Mouse (Mus musculus): ENCODE measurements at regions not wholly inside any gene's neighbourhood (a gene's known extent, or its start where the extent isn't known, plus 50 kb on each side); places are given as distances from the start of the nearest gene placed in this dataset.
"Not testable (repeated sequence)": the region's sequence is repeated elsewhere in the genome, so short reads cannot be mapped to it uniquely, and the experiment has no call there.

DNA sequence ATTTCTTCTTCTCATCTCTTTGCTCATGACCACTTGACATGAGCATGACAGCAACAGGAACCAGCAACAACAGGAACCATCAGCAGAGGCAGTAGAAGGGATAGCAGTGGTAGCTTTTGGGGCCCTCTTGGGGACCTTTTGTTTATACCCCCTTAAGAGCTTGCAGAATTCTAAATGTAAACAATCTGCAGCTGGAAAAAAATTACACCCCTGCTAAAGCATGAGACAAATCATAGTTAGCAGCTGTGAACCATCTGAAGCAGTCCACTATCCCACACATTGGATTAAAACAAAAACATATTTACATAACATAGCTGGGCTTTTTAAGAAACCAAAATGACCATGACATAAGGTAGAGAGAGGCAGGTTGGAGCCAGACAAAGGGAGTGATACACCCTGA, 126.9 kb upstream of the Plxna2 start:
- Histone ChIP-seq H3K9me3 (replicated peaks; ENCODE audit: control insufficient read depth, low read length) (no peaks in the 10 kb centered on the region), H3K36me3 (replicated peaks; ENCODE audit: control insufficient read depth, insufficient read depth, low read depth, low read length) (no peaks in the 10 kb centered on the region), H3K4me2 (ENCODE audit: low read depth, low read length) (no peak overlapping the region), H3K27me3 (ENCODE audit: control insufficient read depth, insufficient read depth, low read length) (no peaks in the 10 kb centered on the region), H3K4me3 (ENCODE audit: low read depth, low read length) (no peak overlapping the region), H3K9ac (replicated peaks; ENCODE audit: low read length) (no peak overlapping the region), H3K4me1 (ENCODE audit: control insufficient read depth, insufficient read depth, low read length) (no peaks in the 10 kb centered on the region), H3K27ac (replicated peaks; ENCODE audit: low read depth, low read length) (no peak overlapping the region)
- no peak for ATAC-seq (replicated peaks; ENCODE audit: insufficient number of reproducible peaks, low FRiP score, low TSS enrichment, low read depth)
- DNase-seq (ENCODE audit: low spot score), result no peak

- ATAC-seq (replicated peaks; ENCODE audit: insufficient number of reproducible peaks, low FRiP score, low TSS enrichment, low read depth), result no peak
- DNase-seq (ENCODE audit: low spot score), result no peak
- H3K4me1 ChIP-seq (ENCODE audit: control insufficient read depth, insufficient read depth, low read length), result no peaks in the 10 kb centered on the region
- no peaks in the 10 kb centered on the region for H3K9me3 ChIP-seq (replicated peaks; ENCODE audit: control insufficient read depth, low read length)
- no peaks in the 10 kb centered on the region for H3K36me3 ChIP-seq (replicated peaks; ENCODE audit: control insufficient read depth, insufficient read depth, low read depth, low read length)
- H3K27ac ChIP-seq (replicated peaks; ENCODE audit: low read depth, low read length), result no peak overlapping the region
- H3K9ac ChIP-seq (replicated peaks; ENCODE audit: low read length), result no peak overlapping the region
- no peak overlapping the region for H3K4me3 ChIP-seq (ENCODE audit: low read depth, low read length)
- H3K27me3 ChIP-seq (ENCODE audit: control insufficient read depth, insufficient read depth, low read length), result no peaks in the 10 kb centered on the region
- H3K4me2 ChIP-seq (ENCODE audit: low read depth, low read length), result no peak overlapping the region
Observed at GRCm38 (mm10) chr1:194488126-194488525, 129.9 kb upstream of the Plxna2 start.

DNA sequence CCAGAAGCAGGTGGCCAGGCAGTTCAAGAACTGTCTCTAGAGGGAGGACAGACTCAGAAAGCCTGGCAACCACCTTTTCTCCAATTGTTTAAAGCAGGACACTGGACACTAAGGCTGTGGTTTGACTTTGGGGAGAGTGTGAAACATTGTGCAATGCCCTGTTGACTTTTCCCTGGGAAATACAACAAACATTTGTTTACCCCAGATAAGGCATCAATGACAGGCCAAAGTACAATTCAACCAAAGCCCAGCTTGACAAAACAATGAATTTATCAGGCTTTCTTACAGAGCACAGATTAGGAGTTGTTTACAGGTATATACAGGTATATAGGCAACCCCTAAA, 135.3 kb upstream of the Plxna2 start:
- no peaks in the 10 kb centered on the region for H3K27me3 ChIP-seq (ENCODE audit: control insufficient read depth, insufficient read depth, low read length)
- H3K9me3 ChIP-seq (replicated peaks; ENCODE audit: control insufficient read depth, low read length), result no peaks in the 10 kb centered on the region
- no peak overlapping the region for H3K9ac ChIP-seq (replicated peaks; ENCODE audit: low read length)
- H3K4me1 ChIP-seq (ENCODE audit: control insufficient read depth, insufficient read depth, low read length), result no peaks in the 10 kb centered on the region
- H3K4me2 ChIP-seq (ENCODE audit: low read depth, low read length), result no peak overlapping the region
- no peak overlapping the region for H3K4me3 ChIP-seq (ENCODE audit: low read depth, low read length)
- no peak overlapping the region for H3K27ac ChIP-seq (replicated peaks; ENCODE audit: low read depth, low read length)
- DNase-seq (ENCODE audit: low spot score) (no peak), ATAC-seq (replicated peaks; ENCODE audit: insufficient number of reproducible peaks, low FRiP score, low TSS enrichment, low read depth) (no peak)
- H3K36me3 ChIP-seq (replicated peaks; ENCODE audit: control insufficient read depth, insufficient read depth, low read depth, low read length), result no peaks in the 10 kb centered on the region

DNA sequence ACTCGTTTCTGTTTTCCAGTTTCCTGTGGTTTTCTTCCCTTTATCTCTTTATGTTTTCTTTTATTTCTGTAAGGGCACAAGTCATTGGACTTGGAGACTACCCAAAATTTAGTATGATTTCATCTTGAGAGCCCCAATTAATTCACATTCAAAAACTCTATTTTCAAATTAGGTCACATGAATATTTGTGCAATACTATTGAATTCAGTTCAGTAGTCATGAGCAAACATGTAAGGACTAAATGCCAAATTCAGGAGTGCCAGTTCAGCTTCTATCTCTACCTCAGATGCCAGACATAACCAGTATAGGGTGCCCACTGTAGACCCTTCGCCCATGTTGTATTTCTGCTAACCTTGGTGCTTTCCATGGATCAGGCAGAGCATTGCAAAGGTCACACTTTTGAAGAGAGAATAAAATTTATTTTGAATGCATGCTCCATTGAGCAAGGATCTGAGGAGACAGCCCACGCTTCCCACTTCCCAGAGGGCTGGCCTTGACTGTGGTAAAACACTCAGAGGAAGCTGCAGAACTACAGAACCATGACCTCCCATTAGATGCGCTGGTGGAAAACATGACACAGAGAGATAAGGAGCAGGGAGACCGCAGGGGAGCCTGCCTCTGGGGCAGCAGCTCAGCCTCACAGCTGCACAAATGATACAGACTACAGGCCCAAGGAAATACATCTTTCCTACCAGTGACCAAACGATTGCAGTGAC, 135.9 kb upstream of the Plxna2 start:
- no peak for DNase-seq (ENCODE audit: low spot score)
- no peaks in the 10 kb centered on the region for H3K4me1 ChIP-seq (ENCODE audit: control insufficient read depth, insufficient read depth, low read length)
- H3K9me3 ChIP-seq (replicated peaks; ENCODE audit: control insufficient read depth, low read length), result no peaks in the 10 kb centered on the region
- no peak overlapping the region for H3K27ac ChIP-seq (replicated peaks; ENCODE audit: low read depth, low read length)
- H3K36me3 ChIP-seq (replicated peaks; ENCODE audit: control insufficient read depth, insufficient read depth, low read depth, low read length), result no peaks in the 10 kb centered on the region
- H3K4me3 ChIP-seq (ENCODE audit: low read depth, low read length), result no peak overlapping the region
- no peak for ATAC-seq (replicated peaks; ENCODE audit: insufficient number of reproducible peaks, low FRiP score, low TSS enrichment, low read depth)
- no peaks in the 10 kb centered on the region for H3K27me3 ChIP-seq (ENCODE audit: control insufficient read depth, insufficient read depth, low read length)
- no peak overlapping the region for H3K4me2 ChIP-seq (ENCODE audit: low read depth, low read length)
- WGBS, result 77% methylated on average over 6 of the region's 6 CpGs
- H3K9ac ChIP-seq (replicated peaks; ENCODE audit: low read length), result no peak overlapping the region

DNA sequence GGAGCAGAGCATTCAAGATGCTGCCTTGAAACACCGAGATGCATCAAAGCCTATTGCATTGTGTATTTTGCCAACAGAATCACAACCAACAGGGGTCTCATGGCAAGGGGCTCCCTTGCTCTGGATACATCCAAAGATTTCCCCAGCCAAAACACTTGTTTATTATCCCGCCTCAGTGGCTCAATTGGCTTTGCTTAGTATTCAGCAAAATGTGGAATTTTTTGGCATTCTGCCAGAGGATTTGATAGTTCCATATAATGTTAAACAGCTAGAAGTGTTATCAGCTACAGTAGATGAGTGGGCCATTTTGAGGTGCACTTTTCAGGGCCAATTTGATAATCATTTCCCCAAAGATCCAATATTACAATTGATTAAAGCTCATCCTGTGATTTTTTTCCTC, 146.7 kb upstream of the Plxna2 start:
- not testable (repeated sequence) for H3K4me2 ChIP-seq (ENCODE audit: low read depth, low read length); H3K9ac ChIP-seq (replicated peaks; ENCODE audit: low read length); ATAC-seq (replicated peaks; ENCODE audit: insufficient number of reproducible peaks, low FRiP score, low TSS enrichment, low read depth); H3K27ac ChIP-seq (replicated peaks; ENCODE audit: low read depth, low read length); H3K36me3 ChIP-seq (replicated peaks; ENCODE audit: control insufficient read depth, insufficient read depth, low read depth, low read length); H3K4me1 ChIP-seq (ENCODE audit: control insufficient read depth, insufficient read depth, low read length); H3K4me3 ChIP-seq (ENCODE audit: low read depth, low read length); DNase-seq (ENCODE audit: low spot score); H3K27me3 ChIP-seq (ENCODE audit: control insufficient read depth, insufficient read depth, low read length); H3K9me3 ChIP-seq (replicated peaks; ENCODE audit: control insufficient read depth, low read length)
- 89% methylated on average over 2 of the region's 2 CpGs for WGBS

GRCm38 (mm10) chr1:194452480-194452879, 165.5 kb upstream of the Plxna2 start:
- DNase-seq (ENCODE audit: low spot score) (no peak), ATAC-seq (replicated peaks; ENCODE audit: insufficient number of reproducible peaks, low FRiP score, low TSS enrichment, low read depth) (no peak)
- Histone ChIP-seq H3K9me3 (replicated peaks; ENCODE audit: control insufficient read depth, low read length) (no peaks in the 10 kb centered on the region), H3K36me3 (replicated peaks; ENCODE audit: control insufficient read depth, insufficient read depth, low read depth, low read length) (no peaks in the 10 kb centered on the region), H3K4me3 (ENCODE audit: low read depth, low read length) (no peak overlapping the region), H3K27ac (replicated peaks; ENCODE audit: low read depth, low read length) (no peak overlapping the region), H3K4me2 (ENCODE audit: low read depth, low read length) (no peak overlapping the region), H3K4me1 (ENCODE audit: control insufficient read depth, insufficient read depth, low read length) (no peaks in the 10 kb centered on the region), H3K27me3 (ENCODE audit: control insufficient read depth, insufficient read depth, low read length) (no peaks in the 10 kb centered on the region), H3K9ac (replicated peaks; ENCODE audit: low read length) (no peak overlapping the region)
- 92% methylated on average over 1 of the region's 1 CpGs for whole genome bisulfite sequencing

- Histone ChIP-seq H3K36me3 (replicated peaks; ENCODE audit: control insufficient read depth, insufficient read depth, low read depth, low read length) (no peaks in the 10 kb centered on the region), H3K4me3 (ENCODE audit: low read depth, low read length) (no peak overlapping the region), H3K27me3 (ENCODE audit: control insufficient read depth, insufficient read depth, low read length) (no peaks in the 10 kb centered on the region), H3K9me3 (replicated peaks; ENCODE audit: control insufficient read depth, low read length) (no peaks in the 10 kb centered on the region), H3K4me2 (ENCODE audit: low read depth, low read length) (no peak overlapping the region), H3K4me1 (ENCODE audit: control insufficient read depth, insufficient read depth, low read length) (no peaks in the 10 kb centered on the region), H3K27ac (replicated peaks; ENCODE audit: low read depth, low read length) (no peak overlapping the region), H3K9ac (replicated peaks; ENCODE audit: low read length) (no peak overlapping the region)
- ATAC-seq (replicated peaks; ENCODE audit: insufficient number of reproducible peaks, low FRiP score, low TSS enrichment, low read depth) (no peak), DNase-seq (ENCODE audit: low spot score) (no peak)
- WGBS, result 78% methylated on average over 1 of the region's 1 CpGs
Observed at GRCm38 (mm10) chr1:194443681-194444080, 174.3 kb upstream of the Plxna2 start.

DNA sequence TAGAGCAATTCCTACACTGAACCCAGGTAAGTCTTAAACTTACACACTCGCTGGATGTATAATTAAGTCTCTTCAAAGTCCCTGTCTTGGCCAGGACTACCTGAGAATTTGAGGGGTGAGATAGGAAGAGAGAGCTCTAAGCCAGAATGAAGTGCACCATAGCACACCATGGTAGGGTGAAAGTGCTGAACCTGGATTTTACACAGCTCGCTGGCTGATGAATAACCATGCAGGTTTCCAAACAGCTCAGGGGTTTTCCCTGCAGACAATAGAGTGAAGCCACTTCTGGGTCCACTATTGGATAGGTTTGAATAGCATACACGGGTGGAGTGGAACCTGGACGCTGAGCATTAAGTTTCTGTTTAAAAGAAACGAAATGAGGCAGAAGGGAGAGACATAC, 180.7 kb upstream of the Plxna2 start:
- 75% methylated on average over 5 of the region's 5 CpGs for WGBS
- no peak for ATAC-seq (replicated peaks; ENCODE audit: insufficient number of reproducible peaks, low FRiP score, low TSS enrichment, low read depth)
- no peak overlapping the region for H3K9ac ChIP-seq (replicated peaks; ENCODE audit: low read length)
- no peaks in the 10 kb centered on the region for H3K36me3 ChIP-seq (replicated peaks; ENCODE audit: control insufficient read depth, insufficient read depth, low read depth, low read length)
- H3K4me1 ChIP-seq (ENCODE audit: control insufficient read depth, insufficient read depth, low read length), result no peaks in the 10 kb centered on the region
- no peak for DNase-seq (ENCODE audit: low spot score)
- H3K27me3 ChIP-seq (ENCODE audit: control insufficient read depth, insufficient read depth, low read length), result no peaks in the 10 kb centered on the region
- no peak overlapping the region for H3K4me2 ChIP-seq (ENCODE audit: low read depth, low read length)
- H3K4me3 ChIP-seq (ENCODE audit: low read depth, low read length), result no peak overlapping the region
- H3K9me3 ChIP-seq (replicated peaks; ENCODE audit: control insufficient read depth, low read length), result no peaks in the 10 kb centered on the region
- no peak overlapping the region for H3K27ac ChIP-seq (replicated peaks; ENCODE audit: low read depth, low read length)

All from embryonic facial prominence, embryonic 11.5 days (tissue).